Mouse (Mus musculus) E14TG2a.4 (cell line): ENCODE results near the gene Lyz1.

ENCODE experiments used
- H3K27me3 ChIP-seq: 2 replicates; pipeline ENCODE4 v1.6.1; 2014; ENCODE audit warnings: low read length, control low read depth; ENCODE audit not compliant: insufficient read depth
- H3K36me3 ChIP-seq: 2 replicates; pipeline ENCODE4 v1.6.1; 2014; ENCODE audit warnings: low read length, control low read depth; ENCODE audit not compliant: insufficient read depth
- H3K4me1 ChIP-seq: replicated peaks from 2 replicates; pipeline ENCODE4 v1.6.1; 2014; ENCODE audit warnings: low read depth, low read length, control low read depth
- H3K4me3 ChIP-seq: replicated peaks from 2 replicates; pipeline ENCODE4 v1.5.1; 2014; ENCODE audit warnings: mild to moderate bottlenecking, low read length
- H3K9me3 ChIP-seq: 2 replicates; pipeline ENCODE4 v1.6.1; 2014; ENCODE audit warnings: low read length, control low read depth
- CTCF ChIP-seq: conservative IDR thresholded peaks from 2 replicates; pipeline ENCODE4 v1.5.1; 2014; ENCODE audit warnings: low read length
- NANOG ChIP-seq: IDR thresholded peaks from 2 replicates; pipeline ENCODE4 v1.6.1; 2014; ENCODE audit warnings: borderline replicate concordance, low read length, mixed read lengths
- POU5F1 ChIP-seq: IDR thresholded peaks from 2 replicates; pipeline ENCODE4 v1.6.1; 2014; ENCODE audit warnings: low read length, borderline replicate concordance

The Lyz1 gene

GRCm38 (mm10) chr10:117272023-117272422 is 20.6 kb downstream of the Lyz1 start:
- H3K9me3 ChIP-seq, result no peaks in the 10 kb centered on the region
- no peak for TF ChIP-seq NANOG
- TF ChIP-seq CTCF, result no peak; the same call in 1 of the 2 replicates
- TF ChIP-seq POU5F1, result no peak
- H3K4me3 ChIP-seq, result no peak overlapping the region
- peaks cover 6% of the 10 kb centered on the region; the same call in 1 of the 2 replicates for H3K4me1 ChIP-seq
- no peaks in the 10 kb centered on the region for H3K27me3 ChIP-seq
- H3K36me3 ChIP-seq, result no peaks in the 10 kb centered on the region

DNA sequence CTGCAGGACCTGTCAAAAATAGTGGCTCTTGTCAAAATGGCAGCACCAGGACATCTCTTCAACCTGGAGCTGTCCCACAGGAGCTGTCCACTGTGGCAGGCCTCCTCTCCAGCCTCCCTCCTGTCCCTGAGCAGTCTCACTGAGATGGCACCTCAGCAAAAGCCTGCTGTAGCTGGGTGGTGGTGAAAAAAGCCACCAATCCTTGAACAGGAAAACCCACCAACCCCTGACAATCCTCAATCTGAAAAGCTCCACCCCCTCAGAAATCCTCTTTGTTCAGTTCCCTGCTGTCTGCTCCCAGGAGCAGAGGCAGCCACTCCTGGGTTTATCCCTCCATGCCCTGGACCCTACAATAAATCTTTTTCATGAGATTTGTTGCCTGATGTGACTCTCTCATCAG is 32.8 kb downstream of the Lyz1 start:
- TF ChIP-seq POU5F1 (no peak), NANOG (no peak), CTCF (no peak)
- no peaks in the 10 kb centered on the region for H3K4me1 ChIP-seq
- H3K9me3 ChIP-seq, result peaks cover 38% of the 10 kb centered on the region
- H3K36me3 ChIP-seq, result no peaks in the 10 kb centered on the region
- no peaks in the 10 kb centered on the region for H3K27me3 ChIP-seq
- H3K4me3 ChIP-seq, result no peak overlapping the region

DNA sequence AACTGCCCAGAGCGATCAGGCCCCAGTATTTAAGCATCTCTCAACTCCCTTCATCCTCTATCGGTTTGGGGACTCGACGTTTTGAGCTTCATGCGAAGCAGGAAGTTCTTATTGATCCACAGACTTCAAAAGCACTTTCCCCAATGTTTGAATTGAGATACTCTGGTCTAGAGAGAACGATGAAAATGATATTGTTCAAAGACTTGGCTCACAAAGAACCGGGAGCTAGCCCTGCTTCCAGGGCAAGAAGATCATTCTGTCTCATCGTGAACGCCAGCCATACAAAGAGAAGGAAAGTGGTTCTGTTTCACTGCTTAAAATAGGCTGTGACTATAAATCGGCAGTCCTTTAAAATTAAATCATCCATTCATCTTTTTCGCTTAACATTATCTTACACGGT is 54.1 kb downstream of the Lyz1 start, which contains the start of gene 9530003J23Rik:
Gene 9530003J23Rik, minus strand, starts transcription at position 101 of the 400 bp plus-strand sequence.
- H3K9me3 ChIP-seq, result no peaks in the 10 kb centered on the region
- no peak for TF ChIP-seq POU5F1
- TF ChIP-seq NANOG, result no peak
- TF ChIP-seq CTCF, result no peak
- H3K27me3 ChIP-seq, result peaks cover 3% of the 10 kb centered on the region
- no peak within 1 kb of the TSS for H3K4me3 ChIP-seq
- H3K36me3 ChIP-seq, result no peaks in the 10 kb centered on the region
- no peaks in the 10 kb centered on the region; the same call in 1 of the 2 replicates for H3K4me1 ChIP-seq
